Mouse (Mus musculus): ENCODE results near the gene Klri2. TPM values are rescaled to one million over a fixed set of nuclear protein-coding genes. Genes with fewer than 3 reads are reported as not detected.

Klri2 gene
- polyA plus RNA-seq, 1 experiment: not detected

DNA sequence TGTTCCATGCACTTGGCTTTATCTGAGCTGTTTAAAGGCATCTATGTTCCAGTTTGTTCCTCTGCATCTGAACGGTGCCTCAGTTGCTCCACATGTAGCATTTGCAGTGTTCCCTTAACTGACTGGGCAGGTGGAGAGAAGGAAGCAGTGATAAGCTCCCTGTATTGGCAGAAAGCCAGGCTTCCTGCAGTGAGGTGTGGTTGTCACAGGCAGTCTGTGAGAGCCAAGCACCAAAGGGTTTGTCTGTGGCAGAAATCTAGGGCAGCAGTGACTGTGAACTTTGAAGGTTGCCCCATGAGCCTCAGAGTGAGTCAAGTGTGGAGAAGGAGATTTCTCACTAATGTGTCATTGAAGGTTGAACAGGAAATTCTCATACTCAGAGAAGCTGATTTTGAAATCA lies 59.9 kb downstream of the Klri2 start:
- Histone ChIP-seq H3K36me3 (ENCODE audit: control insufficient read depth, insufficient read depth) (no peaks in the 10 kb centered on the region), H3ac (ENCODE audit: control insufficient read depth, insufficient read length) (no peak overlapping the region), H3K4me3 (no peak overlapping the region), H3K27me3 (ENCODE audit: control insufficient read depth, insufficient read depth, insufficient read length) (no peaks in the 10 kb centered on the region), H3K79me2 (ENCODE audit: control insufficient read depth, insufficient read depth) (no peaks in the 10 kb centered on the region), H3K4me2 (ENCODE audit: low read depth) (no peak overlapping the region)
- TF ChIP-seq USF1 (IDR thresholded peaks at IDR 0.05; ENCODE audit: low read depth): no peak

Other genes starting within 250 kb of the Klri2 start
- gene Olr1, start 233.3 kb downstream of the Klri2 start, polyA plus RNA-seq (2012; fragmentation: generic; extraction: Trizol): 0.11 TPM
- not detected for gene Tmem52b, start 227.9 kb downstream of the Klri2 start, polyA plus RNA-seq (2012; fragmentation: generic; extraction: Trizol)
- gene Gabarapl1, start 207.3 kb downstream of the Klri2 start, polyA plus RNA-seq (2012; fragmentation: generic; extraction: Trizol): 53.6 TPM
- not detected for gene Klre1, start 162.6 kb downstream of the Klri2 start, polyA plus RNA-seq (2012; fragmentation: generic; extraction: Trizol)
- gene Klrd1, start 148.7 kb downstream of the Klri2 start, polyA plus RNA-seq (2012; fragmentation: generic; extraction: Trizol): not detected
- not detected for gene Klrk1, start 116.6 kb downstream of the Klri2 start, polyA plus RNA-seq (2012; fragmentation: generic; extraction: Trizol)
- not detected for gene Klrc3, start 97.1 kb downstream of the Klri2 start, polyA plus RNA-seq (2012; fragmentation: generic; extraction: Trizol)
- not detected for gene Klrc2, start 79.8 kb downstream of the Klri2 start, polyA plus RNA-seq (2012; fragmentation: generic; extraction: Trizol)
- not detected for gene Klrc1, start 61.5 kb downstream of the Klri2 start, polyA plus RNA-seq (2012; fragmentation: generic; extraction: Trizol)
- gene Klri1, start 23.4 kb downstream of the Klri2 start, polyA plus RNA-seq (2012; fragmentation: generic; extraction: Trizol): not detected
- not detected for gene Gm156, start 43.8 kb upstream of the Klri2 start, polyA plus RNA-seq (2012; fragmentation: generic; extraction: Trizol)
- not detected for gene Gm17631, start 122.2 kb upstream of the Klri2 start, polyA plus RNA-seq (2012; fragmentation: generic; extraction: Trizol)
- gene Klra17, start 136.2 kb upstream of the Klri2 start, polyA plus RNA-seq (2012; fragmentation: generic; extraction: Trizol): 0.06 TPM
- gene Klra5, start 177.2 kb upstream of the Klri2 start, polyA plus RNA-seq (2012; fragmentation: generic; extraction: Trizol): not detected

Measured in myocyte (in vitro differentiated cells).